Mouse (Mus musculus): ENCODE data around the gene Gosr2.

DNA sequence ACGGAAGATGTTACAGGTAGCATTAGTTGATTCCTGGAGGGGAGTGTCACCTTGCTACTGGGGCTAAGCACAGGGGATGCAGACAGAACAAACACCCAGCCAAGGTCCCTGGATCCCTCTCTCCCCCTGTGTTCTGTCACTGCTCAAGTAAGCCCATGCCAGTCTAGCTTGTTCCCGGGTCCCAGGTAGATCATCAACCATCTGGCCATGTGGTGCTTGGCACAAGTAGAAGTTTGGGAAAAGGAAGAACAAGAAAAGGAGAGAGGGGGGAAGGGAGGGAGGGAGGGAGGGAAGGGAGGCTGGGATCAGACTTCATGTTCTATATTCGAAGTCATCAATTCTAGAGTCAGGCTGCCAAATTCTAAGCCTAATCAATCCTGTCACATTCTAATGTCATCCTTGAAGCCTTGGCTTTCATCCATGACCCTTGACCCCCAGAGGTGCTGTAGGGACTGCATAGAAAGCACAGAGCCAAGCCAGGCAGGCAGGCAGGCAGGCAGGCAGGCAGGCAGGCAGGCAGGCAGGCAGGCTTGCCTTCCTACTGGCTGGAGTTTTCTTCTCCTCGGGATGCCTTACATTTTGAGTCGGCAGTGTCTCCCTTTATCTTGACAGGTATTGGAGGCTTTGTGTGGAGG, 36.8 kb upstream of the Gosr2 start:
- TF ChIP-seq CTCF (IDR thresholded peaks at IDR 0.05; ENCODE audit: low read depth) (no peak), EP300 (optimal IDR thresholded peaks at IDR 0.05) (no peak)

All from stomach, postnatal 0 days (tissue).